Mouse (Mus musculus) hindbrain, embryonic 11.5 days (tissue): ENCODE data around the gene Ptprf. TPM values are rescaled to one million over a fixed set of nuclear protein-coding genes. Genes with fewer than 3 reads are reported as not detected.

Experiments
- ATAC-seq: fragments of 200-750 bp; cut with Nextera tagmentation; 2 replicates; pipeline ENCODE4 v1.8.0; 2017; ENCODE audit warnings: mild to moderate bottlenecking, moderate TSS enrichment, moderate library complexity; ENCODE audit not compliant: low FRiP score
- DNase-seq: peaks from one replicate; pipeline ENCODE4 v3.0.0-alpha.2; 2015; ENCODE audit warnings: low spot score
- H3K27ac ChIP-seq: fragments of 300-500 bp; sonication (generic); 2 replicates; pipeline ENCODE4 v1.5.1; 2014; ENCODE audit warnings: mild to moderate bottlenecking, low read depth, low read length
- H3K27me3 ChIP-seq: fragments of 300-500 bp; sonication (generic); 2 replicates; pipeline ENCODE4 v1.6.1; 2014; ENCODE audit warnings: mild to moderate bottlenecking, low read length, moderate library complexity, mixed read lengths; ENCODE audit not compliant: control insufficient read depth, insufficient read depth
- H3K36me3 ChIP-seq: fragments of 300-500 bp; sonication (generic); 2 replicates; pipeline ENCODE4 v1.6.1; 2014; ENCODE audit warnings: mild to moderate bottlenecking, low read length, moderate library complexity, mixed read lengths; ENCODE audit not compliant: control insufficient read depth, insufficient read depth
- H3K4me1 ChIP-seq: fragments of 300-500 bp; sonication (generic); replicated peaks from 2 replicates; pipeline ENCODE4 v1.6.1; 2014; ENCODE audit warnings: low read length, mixed read lengths; ENCODE audit not compliant: control insufficient read depth, insufficient read depth
- H3K4me2 ChIP-seq: fragments of 300-500 bp; sonication (generic); replicated peaks from 2 replicates; pipeline ENCODE4 v1.6.1; 2014; ENCODE audit warnings: mild to moderate bottlenecking, low read depth, low read length
- H3K4me3 ChIP-seq: fragments of 300-500 bp; sonication (generic); 2 replicates; pipeline ENCODE4 v1.5.1; 2014; ENCODE audit warnings: low read depth, low read length
- H3K9ac ChIP-seq: fragments of 300-500 bp; sonication (generic); 2 replicates; pipeline ENCODE4 v1.6.1; 2014; ENCODE audit warnings: low read depth, low read length
- H3K9me3 ChIP-seq: fragments of 300-500 bp; sonication (generic); 2 replicates; pipeline ENCODE4 v1.6.1; 2016; ENCODE audit warnings: low read length; ENCODE audit not compliant: control insufficient read depth
- WGBS: fragments of 180-500 bp; shearing (Covaris S2); extraction: QIAGEN DNeasy Blood & Tissue Kit; methylation state at CpG from one replicate; pipeline ENCODE4 v1.1.7; 2014; 5-methylcytosine and 5-hydroxymethylcytosine counted together
- polyA plus RNA-seq: library from polyadenylated mRNA; unstranded; fragments of >200 nt; fragmentation: Nextera tagmentation; extraction: Ambion mirVana; gene quantifications from 2 replicates; pipeline ENCODE4 v1.2.1, GENCODE M21; 2014

Gene Ptprf
- polyA plus RNA-seq, 1 experiment from 2014 or later: 66.0 TPM

DNA sequence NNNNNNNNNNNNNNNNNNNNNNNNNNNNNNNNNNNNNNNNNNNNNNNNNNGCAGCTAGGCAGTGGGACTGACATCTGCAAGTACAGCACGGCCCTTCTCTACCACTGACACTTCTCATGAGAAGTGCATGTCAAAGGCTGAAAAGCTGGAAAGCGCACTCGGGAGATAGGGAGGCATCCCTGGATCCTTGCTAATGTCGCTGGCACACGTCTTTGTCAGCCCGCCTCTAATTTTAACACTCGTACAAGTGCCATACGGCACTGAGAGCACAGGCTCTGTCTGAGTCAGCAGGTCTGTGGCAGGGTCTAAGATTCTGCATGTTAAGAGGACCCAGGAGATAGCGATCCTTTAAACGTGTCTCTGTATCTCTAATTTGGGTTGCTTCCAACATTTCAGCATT is 95.0 kb downstream of the Ptprf start:
- no peaks in the 10 kb centered on the region for H3K9me3 ChIP-seq
- no peak overlapping the region for H3K9ac ChIP-seq
- no peaks in the 10 kb centered on the region; the same call in 1 of the 2 replicates for H3K4me1 ChIP-seq
- H3K36me3 ChIP-seq: no peaks in the 10 kb centered on the region
- WGBS: 91% methylated on average over 10 of the region's 10 CpGs
- no peak overlapping the region for H3K27ac ChIP-seq
- H3K4me3 ChIP-seq: no peak overlapping the region
- no peak overlapping the region for H3K4me2 ChIP-seq
- DNase-seq (no peak), ATAC-seq (no peak)
- H3K27me3 ChIP-seq: no peaks in the 10 kb centered on the region

DNA sequence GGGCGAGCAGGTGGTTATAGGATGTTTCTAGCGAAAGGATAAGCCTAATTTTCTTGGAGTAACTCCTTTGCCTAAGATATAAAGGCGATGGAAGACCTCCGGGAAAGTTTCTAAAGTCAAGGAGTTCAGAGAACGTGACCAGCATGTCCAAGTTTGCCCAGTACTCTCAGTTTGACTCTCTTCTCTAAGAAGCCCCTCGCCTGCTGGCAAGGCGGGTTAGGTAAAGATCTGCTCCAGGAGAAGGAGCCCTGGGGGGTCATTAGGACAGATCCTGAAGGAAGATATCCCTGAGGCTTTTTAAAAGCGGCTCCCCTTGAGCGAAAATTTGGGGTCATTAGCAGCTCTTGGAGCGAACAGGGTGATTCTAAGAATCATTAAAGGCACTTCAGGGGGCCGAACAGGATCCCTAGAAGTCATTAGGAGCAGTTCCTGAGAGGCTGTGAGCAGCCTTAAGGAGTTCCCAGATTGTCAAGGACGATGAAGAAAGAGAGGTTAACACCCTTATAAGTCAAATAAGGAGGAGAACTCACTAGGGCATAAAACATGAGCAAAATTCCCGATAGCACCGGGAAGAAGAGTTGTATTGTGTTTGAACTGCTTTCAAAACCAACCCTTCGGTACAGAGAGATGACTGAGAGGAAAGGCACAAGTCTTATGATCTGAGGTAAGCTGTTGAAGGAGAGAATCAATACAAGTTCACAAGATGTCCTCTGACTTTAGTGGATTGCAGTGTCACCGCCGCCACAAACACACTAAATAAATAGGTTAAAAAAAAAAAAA is 110.7 kb downstream of the Ptprf start:
- H3K27me3 ChIP-seq: no peaks in the 10 kb centered on the region
- peak; percentile 37 for ATAC-seq
- WGBS: 15% methylated on average over 17 of the region's 17 CpGs

DNA sequence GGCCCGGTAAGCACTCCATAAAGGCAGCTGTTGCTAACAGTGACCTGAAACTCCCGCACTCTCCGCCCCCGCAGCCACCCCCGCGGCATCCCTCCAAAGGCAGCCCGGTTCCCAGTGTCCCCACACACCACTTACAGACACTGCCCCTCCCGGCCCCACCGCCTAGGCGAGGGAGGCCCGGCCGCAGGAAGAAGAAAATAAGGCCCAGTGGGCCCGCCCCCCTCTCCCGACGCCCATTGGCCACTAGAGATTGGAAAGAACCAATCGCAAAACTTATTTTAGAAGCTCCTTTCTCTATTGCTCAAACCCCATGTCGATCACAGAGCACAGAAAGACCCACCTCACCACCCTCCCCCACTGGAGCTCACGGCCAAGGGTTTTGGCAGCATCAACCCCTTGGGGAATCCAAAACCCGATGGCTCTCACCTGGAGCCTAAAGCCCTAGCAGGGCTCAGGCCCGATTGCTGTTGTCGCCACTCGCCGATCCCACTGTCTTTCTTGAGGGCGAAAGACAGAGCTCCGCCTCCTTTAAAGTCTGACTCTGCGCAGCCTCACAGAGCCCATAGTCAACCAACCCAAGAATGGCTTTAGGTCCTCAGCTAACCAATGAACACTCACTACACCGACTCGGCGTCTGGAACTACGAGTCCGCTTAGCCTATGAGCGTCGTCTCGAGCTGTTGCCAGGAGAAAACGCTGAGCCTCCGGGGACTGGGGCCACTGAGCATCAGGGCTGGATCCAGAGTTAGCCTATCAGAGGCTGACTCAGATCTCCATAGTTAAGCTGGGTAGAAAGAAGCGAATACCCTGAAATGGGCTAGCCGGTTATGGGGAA is 111.5 kb downstream of the Ptprf start, which contains the start of gene Kdm4a:
Kdm4a (minus strand) TSS at position 577 of the 834 bp plus-strand sequence.
- H3K4me1 ChIP-seq: peaks cover 3% of the 10 kb centered on the region; the same call in 1 of the 2 replicates
- H3K4me3 ChIP-seq: peak within 1 kb of the TSS; percentile 75
- ATAC-seq (peak; percentile 100), DNase-seq (peak; percentile 92)
- peaks cover 17% of the 10 kb centered on the region; the same call in 1 of the 2 replicates for H3K36me3 ChIP-seq
- peak within 1 kb of the TSS; percentile 62 for H3K4me2 ChIP-seq
- under 1% methylated on average over 37 of the region's 38 CpGs for WGBS
- H3K27me3 ChIP-seq: no peaks in the 10 kb centered on the region
- H3K9ac ChIP-seq: peak within 1 kb of the TSS; percentile 89
- no peaks in the 10 kb centered on the region for H3K9me3 ChIP-seq
- H3K27ac ChIP-seq: peak within 1 kb of the TSS; percentile 91

More for the DNA sequence above, 110.7 kb downstream of the Ptprf start:
- peaks cover 3% of the 10 kb centered on the region; the same call in 1 of the 2 replicates for H3K4me1 ChIP-seq
- no peaks in the 10 kb centered on the region for H3K9me3 ChIP-seq
- peak overlapping the region; percentile 65 for H3K9ac ChIP-seq
- DNase-seq: no peak
- peak overlapping the region; percentile 57 for H3K4me2 ChIP-seq
- 0 out of 2 replicates have a peak, but pooled peaks cover 13% of the 10 kb centered on the region for H3K36me3 ChIP-seq
- H3K4me3 ChIP-seq: peak overlapping the region; percentile 75
- peak overlapping the region; percentile 91 for H3K27ac ChIP-seq

DNA sequence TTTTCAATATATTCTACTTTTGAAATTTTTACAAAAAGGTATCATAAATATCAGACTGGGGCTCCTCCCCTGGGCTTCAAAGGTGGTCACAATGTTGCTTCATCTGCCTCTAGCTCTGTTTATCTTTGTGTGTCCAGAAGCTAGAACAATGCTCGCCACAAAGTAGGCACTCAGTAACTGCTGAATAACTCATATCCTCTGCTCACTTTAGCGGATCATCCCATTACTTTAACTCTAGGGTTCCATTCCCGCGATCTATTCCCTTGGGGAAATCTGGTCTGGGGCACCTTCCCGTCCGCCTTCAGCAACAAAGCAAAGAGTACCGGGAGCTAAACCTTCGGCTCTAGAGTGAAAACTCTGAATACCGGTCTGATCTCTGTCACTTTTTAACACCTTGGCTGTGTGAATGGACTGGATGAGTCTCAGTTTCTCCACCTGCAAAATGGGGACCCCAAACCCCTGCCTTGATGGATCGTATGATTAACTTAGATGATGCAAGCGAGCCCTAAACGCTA is 112.2 kb downstream of the Ptprf start:
- Histone ChIP-seq H3K9ac (peak overlapping the region; percentile 89), H3K4me1 (peaks cover 3% of the 10 kb centered on the region; the same call in 1 of the 2 replicates), H3K27me3 (no peaks in the 10 kb centered on the region), H3K36me3 (peaks cover 22% of the 10 kb centered on the region; the same call in 1 of the 2 replicates), H3K4me2 (peak overlapping the region; percentile 62), H3K4me3 (peak overlapping the region; percentile 75), H3K27ac (peak overlapping the region; percentile 91), H3K9me3 (no peaks in the 10 kb centered on the region)
- ATAC-seq (no peak), DNase-seq (no peak)
- 3% methylated on average over 12 of the region's 12 CpGs for WGBS

DNA sequence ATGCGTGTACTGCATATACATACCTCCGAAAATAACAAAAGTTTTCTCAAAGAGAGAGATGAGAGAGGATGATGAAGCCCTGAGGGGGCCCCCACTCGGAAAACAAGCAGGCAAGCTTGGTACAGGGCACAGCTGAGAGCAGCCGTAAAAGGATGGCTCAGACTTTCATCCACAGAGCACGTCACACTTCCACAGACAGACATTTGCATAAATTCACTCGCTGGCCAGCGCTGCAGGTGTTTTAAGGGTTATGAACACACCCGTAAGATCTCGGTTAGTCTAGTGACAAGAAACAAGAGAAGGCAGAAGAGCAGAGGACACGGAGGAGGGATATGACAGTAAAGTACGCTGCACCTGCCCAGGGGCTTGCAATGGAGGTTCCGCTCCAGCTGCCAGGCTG is 118.7 kb downstream of the Ptprf start:
- no peaks in the 10 kb centered on the region for H3K4me1 ChIP-seq
- 94% methylated on average over 12 of the region's 12 CpGs for WGBS
- ATAC-seq (no peak), DNase-seq (no peak)
- H3K27ac ChIP-seq: no peak overlapping the region
- no peaks in the 10 kb centered on the region for H3K9me3 ChIP-seq
- H3K9ac ChIP-seq: no peak overlapping the region
- H3K27me3 ChIP-seq: no peaks in the 10 kb centered on the region
- H3K4me2 ChIP-seq: no peak overlapping the region
- no peak overlapping the region for H3K4me3 ChIP-seq
- peaks cover 57% of the 10 kb centered on the region for H3K36me3 ChIP-seq

DNA sequence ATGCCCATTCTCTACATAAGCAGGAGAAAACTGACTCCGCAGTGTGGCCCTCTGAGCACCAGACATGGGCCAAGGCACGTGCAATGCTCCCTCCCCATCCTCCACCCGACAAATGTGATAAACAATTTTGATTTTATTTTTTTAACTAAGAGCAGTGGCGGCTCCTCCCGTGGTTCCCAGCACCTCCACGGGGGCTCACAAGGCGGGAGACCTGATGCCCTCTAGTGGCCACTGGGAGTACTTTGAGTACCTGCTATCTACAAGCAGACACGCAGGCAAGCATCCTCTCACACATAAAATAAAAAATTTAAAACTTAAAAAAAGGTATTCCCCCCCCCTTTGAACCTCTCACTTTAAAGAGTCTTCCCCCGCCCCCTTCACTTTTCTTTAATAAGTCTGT is 120.2 kb downstream of the Ptprf start:
- no peak overlapping the region for H3K9ac ChIP-seq
- H3K36me3 ChIP-seq: peaks cover 53% of the 10 kb centered on the region
- no peak overlapping the region for H3K27ac ChIP-seq
- H3K4me1 ChIP-seq: no peaks in the 10 kb centered on the region
- DNase-seq (peak; percentile 45), ATAC-seq (no peak)
- H3K9me3 ChIP-seq: no peaks in the 10 kb centered on the region
- no peaks in the 10 kb centered on the region for H3K27me3 ChIP-seq
- H3K4me2 ChIP-seq: no peak overlapping the region
- WGBS: 89% methylated on average over 9 of the region's 9 CpGs
- H3K4me3 ChIP-seq: no peak overlapping the region

DNA sequence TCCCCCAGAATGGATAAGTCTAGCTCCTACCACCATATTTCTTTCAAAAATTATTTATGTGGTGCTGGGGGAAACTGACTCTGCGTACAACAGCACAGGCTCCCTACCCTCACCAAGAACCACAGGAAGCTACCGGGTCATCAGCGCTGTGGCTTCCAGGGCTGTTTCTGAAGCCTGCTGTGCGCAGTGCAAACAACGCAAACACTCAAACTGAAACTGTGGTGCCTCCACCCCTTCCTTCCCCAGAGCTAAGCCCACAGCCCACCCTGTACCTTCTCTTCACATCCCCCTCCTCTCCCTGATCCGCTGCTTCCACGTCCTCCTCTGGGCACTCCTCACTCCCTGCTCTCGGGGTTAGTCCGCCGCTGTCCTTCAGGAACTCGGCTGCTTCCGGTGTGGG is 129.1 kb downstream of the Ptprf start:
- WGBS: 92% methylated on average over 12 of the region's 12 CpGs
- Histone ChIP-seq H3K27ac (no peak overlapping the region), H3K9me3 (no peaks in the 10 kb centered on the region), H3K36me3 (peaks cover 51% of the 10 kb centered on the region), H3K4me3 (no peak overlapping the region), H3K27me3 (no peaks in the 10 kb centered on the region), H3K4me2 (no peak overlapping the region), H3K9ac (no peak overlapping the region), H3K4me1 (no peaks in the 10 kb centered on the region)
- DNase-seq: no peak
- no peak for ATAC-seq
